Mouse (Mus musculus) midbrain, postnatal 0 days (tissue): ENCODE measurements at regions not wholly inside any gene's neighbourhood (a gene's known extent, or its start where the extent isn't known, plus 50 kb on each side); places are given as distances from the start of the nearest gene placed in this dataset.

Experiments used
- ATAC-seq: fragments of 200-750 bp; cut with Nextera tagmentation; 2 replicates; pipeline ENCODE4 v1.8.0; 2017; ENCODE audit warnings: moderate number of reproducible peaks, mild to moderate bottlenecking, moderate TSS enrichment, moderate library complexity; ENCODE audit not compliant: low FRiP score
- DNase-seq: peaks from one replicate; pipeline ENCODE4 v3.0.0-alpha.2; 2015; ENCODE audit warnings: low spot score
- H3K27ac ChIP-seq: fragments of 300-500 bp; sonication (generic); 2 replicates; pipeline ENCODE4 v1.5.1; 2014; ENCODE audit warnings: low read depth, mild to moderate bottlenecking, low read length, mixed read lengths
- H3K27me3 ChIP-seq: fragments of 300-500 bp; sonication (generic); 2 replicates; pipeline ENCODE4 v1.6.1; 2014; ENCODE audit warnings: low read length, control low read depth, mixed read lengths; ENCODE audit not compliant: insufficient read depth
- H3K36me3 ChIP-seq: fragments of 300-500 bp; sonication (generic); 2 replicates; pipeline ENCODE4 v1.6.1; 2014; ENCODE audit warnings: low read length, control low read depth, mixed read lengths; ENCODE audit not compliant: insufficient read depth
- H3K4me1 ChIP-seq: fragments of 300-500 bp; sonication (generic); 2 replicates; pipeline ENCODE4 v1.6.1; 2014; ENCODE audit warnings: mild to moderate bottlenecking, control low read depth, antibody characterized with exemption, low read length, mixed read lengths; ENCODE audit not compliant: insufficient read depth
- H3K4me2 ChIP-seq: fragments of 300-500 bp; sonication (generic); 2 replicates; pipeline ENCODE4 v1.6.1; 2014; ENCODE audit warnings: low read depth, mild to moderate bottlenecking, low read length, mixed read lengths; ENCODE audit not compliant: poor library complexity, severe bottlenecking
- H3K4me3 ChIP-seq: fragments of 300-500 bp; sonication (generic); 2 replicates; pipeline ENCODE4 v1.5.1; 2014; ENCODE audit warnings: low read depth, mild to moderate bottlenecking, low read length, moderate library complexity
- H3K9ac ChIP-seq: fragments of 300-500 bp; sonication (generic); replicated peaks from 2 replicates; pipeline ENCODE4 v1.6.1; 2014; ENCODE audit warnings: mild to moderate bottlenecking, low read length, moderate library complexity, mixed read lengths; ENCODE audit not compliant: poor library complexity, severe bottlenecking
- H3K9me3 ChIP-seq: fragments of 300-500 bp; sonication (generic); 2 replicates; pipeline ENCODE4 v1.6.1; 2016; ENCODE audit warnings: low read length, control low read depth
- CTCF ChIP-seq: IDR thresholded peaks from 2 replicates; pipeline ENCODE4 v1.5.1; 2016; ENCODE audit warnings: antibody characterized with exemption, mild to moderate bottlenecking
- WGBS: fragments of 180-500 bp; shearing (Covaris S2); extraction: QIAGEN DNeasy Blood & Tissue Kit; methylation state at CpG from one replicate; pipeline ENCODE4 v1.1.7; 2014; 5-methylcytosine and 5-hydroxymethylcytosine counted together

GRCm38 (mm10) chr10:31260914-31261313 is 52.3 kb upstream of the Hddc2 start:
- no peaks in the 10 kb centered on the region for H3K36me3 ChIP-seq

More at GRCm38 (mm10) chr10:31260914-31261313, 52.3 kb upstream of the Hddc2 start:
- DNase-seq (no peak), ATAC-seq (no peak)
- no peaks in the 10 kb centered on the region for H3K9me3 ChIP-seq
- TF ChIP-seq CTCF: no peak
- H3K4me2 ChIP-seq: no peak overlapping the region
- H3K4me3 ChIP-seq: no peak overlapping the region
- 86% methylated on average over 7 of the region's 7 CpGs for WGBS
- no peaks in the 10 kb centered on the region for H3K4me1 ChIP-seq
- H3K27ac ChIP-seq: no peak overlapping the region
- H3K27me3 ChIP-seq: no peaks in the 10 kb centered on the region
- no peak overlapping the region for H3K9ac ChIP-seq
